Mouse (Mus musculus): ENCODE measurements at regions not wholly inside any gene's neighbourhood (a gene's known extent, or its start where the extent isn't known, plus 50 kb on each side); places are given as distances from the start of the nearest gene placed in this dataset.

- DNase-seq (ENCODE audit: low read depth), result no peak
Measured at GRCm38 (mm10) chr4:55740062-55740461, 207.8 kb upstream of the Klf4 start.

GRCm38 (mm10) chr4:55738714-55739113 lies 206.4 kb upstream of the Klf4 start:
- no peak for DNase-seq (ENCODE audit: low read depth)

- DNase-seq (ENCODE audit: low read depth), result no peak
Measured at GRCm38 (mm10) chr4:55735453-55735852, 203.2 kb upstream of the Klf4 start.

GRCm38 (mm10) chr4:55734331-55734730 lies 202.1 kb upstream of the Klf4 start:
- DNase-seq (ENCODE audit: low read depth), result no peak

GRCm38 (mm10) chr4:55733223-55733622 lies 201.0 kb upstream of the Klf4 start:
- DNase-seq (ENCODE audit: low read depth), result no peak

GRCm38 (mm10) chr4:55732006-55732405 lies 199.7 kb upstream of the Klf4 start:
- DNase-seq (ENCODE audit: low read depth), result peak; percentile 42

- no peak for DNase-seq (ENCODE audit: low read depth)
Measured at GRCm38 (mm10) chr4:55730266-55730665, 198.0 kb upstream of the Klf4 start.

- no peak for DNase-seq (ENCODE audit: low read depth)
Measured at GRCm38 (mm10) chr4:55727178-55727577, 194.9 kb upstream of the Klf4 start.

- DNase-seq (ENCODE audit: low read depth), result no peak
Measured at GRCm38 (mm10) chr4:55726081-55726480, 193.8 kb upstream of the Klf4 start.

- DNase-seq (ENCODE audit: low read depth), result no peak
Measured at GRCm38 (mm10) chr4:55724286-55724685, 192.0 kb upstream of the Klf4 start.

- no peak for DNase-seq (ENCODE audit: low read depth)
Measured at GRCm38 (mm10) chr4:55723124-55723523, 190.9 kb upstream of the Klf4 start.

GRCm38 (mm10) chr4:55722388-55722787 lies 190.1 kb upstream of the Klf4 start:
- no peak for DNase-seq (ENCODE audit: low read depth)

- DNase-seq (ENCODE audit: low read depth), result no peak
Measured at GRCm38 (mm10) chr4:55721834-55722233, 189.6 kb upstream of the Klf4 start.

GRCm38 (mm10) chr4:55718438-55718837 lies 186.2 kb upstream of the Klf4 start:
- no peak for DNase-seq (ENCODE audit: low read depth)

- DNase-seq (ENCODE audit: low read depth), result peak; percentile 26
Measured at GRCm38 (mm10) chr4:55716161-55716651, 183.9 kb upstream of the Klf4 start.

GRCm38 (mm10) chr4:55711500-55712341 lies 179.5 kb upstream of the Klf4 start:
- DNase-seq (ENCODE audit: low read depth), result no peak

GRCm38 (mm10) chr4:55710476-55710875 lies 178.2 kb upstream of the Klf4 start:
- DNase-seq (ENCODE audit: low read depth), result no peak

GRCm38 (mm10) chr4:55708808-55709207 lies 176.5 kb upstream of the Klf4 start:
- no peak for DNase-seq (ENCODE audit: low read depth)

- DNase-seq (ENCODE audit: low read depth), result no peak
Measured at GRCm38 (mm10) chr4:55707916-55708315, 175.7 kb upstream of the Klf4 start.

GRCm38 (mm10) chr4:55704921-55705320 lies 172.7 kb upstream of the Klf4 start:
- no peak for DNase-seq (ENCODE audit: low read depth)

GRCm38 (mm10) chr4:55703346-55703916 lies 171.2 kb upstream of the Klf4 start:
- DNase-seq (ENCODE audit: low read depth), result no peak

- DNase-seq (ENCODE audit: low read depth), result no peak
Measured at GRCm38 (mm10) chr4:55701334-55701733, 169.1 kb upstream of the Klf4 start.

GRCm38 (mm10) chr4:55699917-55700316 lies 167.7 kb upstream of the Klf4 start:
- DNase-seq (ENCODE audit: low read depth), result no peak

All from gonadal fat pad, adult 2 months (tissue).